Mouse (Mus musculus) monocyte, adult 2 months (primary cell): ENCODE results near the gene Tnfrsf8.
"Not testable (repeated sequence)": the region's sequence is repeated elsewhere in the genome, so short reads cannot be mapped to it uniquely, and the experiment has no call there.

Experiments
- DNase-seq, 2 experiments: peaks; one replicate each; pipeline ENCODE4 v3.0.0; 2022; ENCODE audit warnings: low spot score in 2 of 2, low read depth in 1 of 2

The Tnfrsf8 gene

DNA sequence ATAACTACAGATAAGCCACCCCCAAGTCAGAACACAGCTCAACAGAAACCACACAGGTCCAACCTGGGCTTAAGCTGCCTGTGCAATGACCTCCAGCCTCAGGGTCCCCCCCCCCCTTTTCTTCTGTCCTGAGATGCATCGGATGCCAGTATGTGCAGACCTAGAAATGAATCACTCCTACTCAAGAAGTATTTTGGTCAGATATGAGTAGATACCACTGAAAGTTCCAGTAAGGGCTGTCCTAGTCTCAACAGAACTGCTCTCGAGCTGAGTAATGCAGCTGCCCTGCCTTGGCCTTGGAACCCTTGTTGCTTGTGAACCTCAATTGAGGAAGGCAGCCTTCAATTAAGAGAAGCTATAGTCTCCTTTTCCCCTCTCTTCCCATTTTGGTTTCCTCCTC, 4.1 kb downstream of the Tnfrsf8 start:
- DNase-seq: no peak

DNA sequence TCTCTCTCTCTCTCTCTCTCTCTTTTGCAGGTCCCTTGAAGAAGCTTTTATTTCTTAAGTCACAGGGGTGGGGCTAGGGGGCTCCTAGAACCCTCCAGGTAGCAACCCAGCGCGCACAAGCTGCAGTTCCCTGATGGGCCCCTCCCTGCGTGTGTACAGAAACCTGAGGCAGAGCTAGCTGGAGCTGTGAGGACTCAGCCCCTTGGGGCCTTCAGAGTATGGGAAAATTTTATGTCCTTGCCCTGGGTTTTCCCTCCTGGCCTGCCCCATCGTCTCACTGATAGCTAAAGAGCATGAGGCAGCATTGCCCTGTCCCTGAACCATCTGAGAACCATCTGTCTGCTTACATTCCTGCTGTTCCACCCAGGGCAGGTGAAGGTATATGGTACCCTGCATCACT, 8.5 kb downstream of the Tnfrsf8 start:
- no peak for DNase-seq

DNA sequence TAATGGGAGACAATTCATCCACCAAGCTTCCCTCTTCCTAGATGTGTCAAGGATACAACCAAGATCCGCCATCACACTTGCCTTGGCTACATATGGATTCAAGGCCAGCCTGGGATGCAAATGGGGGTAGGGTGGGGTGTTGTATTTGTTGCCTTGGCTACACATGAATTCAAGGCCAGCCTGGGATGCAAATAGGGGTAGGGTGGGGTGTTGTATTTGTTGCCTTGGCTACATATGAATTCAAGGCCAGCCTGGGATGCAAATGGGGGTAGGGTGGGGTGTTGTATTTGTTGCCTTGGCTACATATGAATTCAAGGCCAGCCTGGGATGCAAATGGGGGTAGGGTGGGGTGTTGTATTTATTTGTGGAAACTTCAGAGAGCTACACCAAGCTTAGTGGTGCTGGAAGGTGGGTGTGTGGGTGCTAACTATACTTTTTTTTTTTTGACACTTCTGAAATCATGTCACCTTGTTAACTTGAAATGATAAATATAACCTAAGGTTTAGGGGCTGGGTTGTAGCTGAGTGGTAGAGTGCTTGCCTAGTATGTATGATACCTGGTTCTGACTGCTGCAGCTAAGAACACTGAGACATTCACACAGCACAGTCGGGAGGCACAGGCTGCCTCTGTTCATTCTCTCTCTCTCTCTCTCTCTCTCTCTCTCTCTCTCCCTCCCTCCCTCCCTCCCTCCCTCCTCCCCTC, 9.2 kb downstream of the Tnfrsf8 start:
- DNase-seq: not testable (repeated sequence)

DNA sequence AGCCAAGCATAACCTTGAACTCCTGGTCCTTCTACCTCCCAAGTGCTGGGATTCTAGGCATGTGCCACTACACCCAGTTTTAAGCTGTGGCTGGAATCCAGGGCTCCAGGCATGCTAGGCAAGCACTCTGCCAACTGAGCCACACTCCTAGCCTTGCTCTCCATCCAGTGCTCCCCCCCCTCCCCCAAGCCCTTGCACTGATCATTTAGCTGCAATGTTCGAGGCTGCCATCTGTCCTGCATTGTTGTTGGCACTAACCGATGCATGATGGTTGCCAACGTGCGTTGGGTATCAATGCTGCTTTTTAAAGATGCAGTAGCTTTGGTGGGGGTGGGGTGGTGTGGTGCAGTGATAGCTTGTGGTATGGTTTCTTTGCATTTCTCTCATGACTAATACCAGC, 10.9 kb downstream of the Tnfrsf8 start:
- DNase-seq: no peak

DNA sequence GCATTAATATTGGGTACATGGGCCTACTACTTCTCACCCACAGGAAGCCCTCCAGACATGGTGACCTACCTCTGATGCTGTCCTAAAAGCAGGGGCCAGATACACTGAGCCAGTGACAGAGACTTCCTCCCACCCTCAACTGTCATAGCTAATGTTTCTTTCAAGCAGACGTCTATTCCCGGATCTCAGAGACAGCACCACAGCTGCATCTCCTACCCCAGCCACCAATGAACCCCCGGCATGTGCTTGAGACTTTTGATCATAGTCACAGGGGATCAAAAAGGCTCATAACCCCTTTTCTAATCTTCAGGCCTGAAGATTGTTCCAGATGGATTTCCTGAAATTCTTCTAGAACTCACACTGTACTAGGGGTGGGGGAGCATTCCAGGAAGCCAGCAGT, 12.9 kb downstream of the Tnfrsf8 start:
- no peak for DNase-seq

DNA sequence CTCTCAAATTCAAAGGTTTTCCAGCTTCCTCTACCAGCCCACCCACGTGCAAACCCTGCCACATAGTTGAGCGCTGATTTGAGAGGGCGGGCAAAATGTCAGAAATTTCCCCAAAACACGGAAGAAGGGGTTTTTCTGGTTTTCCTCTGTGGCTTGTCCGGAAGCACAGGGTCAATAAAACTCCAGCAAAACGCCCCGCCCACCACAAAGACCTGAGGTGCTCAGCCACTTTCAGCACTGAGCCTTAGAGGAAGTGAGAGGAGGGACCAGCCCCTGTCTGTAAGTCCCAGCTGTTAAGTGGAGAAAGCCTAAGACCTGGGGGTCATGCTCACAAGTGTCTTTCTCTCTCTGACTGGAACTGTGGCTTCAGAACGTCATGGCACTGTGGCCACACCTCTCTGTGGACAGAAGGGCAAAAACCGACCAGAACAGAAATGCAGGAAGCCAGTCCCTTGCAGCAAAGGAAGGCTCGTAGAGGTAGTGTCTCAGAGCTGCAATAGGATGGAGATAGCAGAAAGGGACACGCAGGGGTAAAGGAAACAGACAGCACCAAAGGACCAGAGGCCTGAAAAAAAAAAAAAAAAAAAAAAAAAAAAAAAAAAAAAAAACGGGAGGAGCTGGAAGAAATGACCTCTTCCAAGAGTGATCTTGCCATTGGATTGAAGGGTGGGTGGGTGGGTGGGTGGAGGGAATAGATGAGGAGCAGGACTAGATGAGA, 14.6 kb downstream of the Tnfrsf8 start:
- peak; percentile 50 to 56 for DNase-seq

DNA sequence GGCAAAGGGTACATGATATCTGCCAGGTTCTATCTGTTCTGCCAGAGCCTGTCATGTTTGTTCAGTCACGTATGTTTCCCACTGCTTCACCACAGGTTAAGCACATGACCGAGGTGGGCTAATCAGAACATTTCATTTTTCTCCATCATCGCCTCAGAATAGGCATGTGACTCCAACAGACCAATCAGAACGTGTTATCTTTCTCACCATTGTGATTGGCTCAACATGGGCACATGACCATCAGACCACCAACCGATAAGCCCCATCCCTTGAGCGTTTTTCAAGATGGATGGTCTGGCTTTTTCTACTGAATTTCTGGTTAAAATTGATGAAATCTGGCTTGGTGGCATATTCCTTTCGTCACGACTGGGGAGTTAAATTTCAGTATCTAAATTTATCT, 15.6 kb downstream of the Tnfrsf8 start:
- DNase-seq: no peak

DNA sequence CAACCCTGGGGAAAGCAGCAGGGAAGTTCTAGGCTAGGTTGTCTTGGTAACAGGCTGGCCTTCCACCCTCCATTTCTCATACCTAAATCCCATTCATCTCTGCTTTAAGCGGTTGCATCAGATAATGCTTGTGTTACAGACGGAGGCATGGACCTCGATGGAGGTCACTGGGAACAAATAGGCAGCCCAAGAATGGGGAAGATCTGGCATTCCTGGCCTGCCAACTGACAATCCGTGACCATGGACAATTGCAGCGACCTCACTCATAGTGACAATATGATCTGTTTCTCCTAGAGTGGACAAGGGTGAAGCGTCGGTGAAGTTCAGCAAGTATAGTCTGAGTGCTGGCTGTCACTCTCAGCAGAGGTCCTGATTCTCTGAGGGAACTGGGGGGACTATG, 16.1 kb downstream of the Tnfrsf8 start:
- DNase-seq: no peak

DNA sequence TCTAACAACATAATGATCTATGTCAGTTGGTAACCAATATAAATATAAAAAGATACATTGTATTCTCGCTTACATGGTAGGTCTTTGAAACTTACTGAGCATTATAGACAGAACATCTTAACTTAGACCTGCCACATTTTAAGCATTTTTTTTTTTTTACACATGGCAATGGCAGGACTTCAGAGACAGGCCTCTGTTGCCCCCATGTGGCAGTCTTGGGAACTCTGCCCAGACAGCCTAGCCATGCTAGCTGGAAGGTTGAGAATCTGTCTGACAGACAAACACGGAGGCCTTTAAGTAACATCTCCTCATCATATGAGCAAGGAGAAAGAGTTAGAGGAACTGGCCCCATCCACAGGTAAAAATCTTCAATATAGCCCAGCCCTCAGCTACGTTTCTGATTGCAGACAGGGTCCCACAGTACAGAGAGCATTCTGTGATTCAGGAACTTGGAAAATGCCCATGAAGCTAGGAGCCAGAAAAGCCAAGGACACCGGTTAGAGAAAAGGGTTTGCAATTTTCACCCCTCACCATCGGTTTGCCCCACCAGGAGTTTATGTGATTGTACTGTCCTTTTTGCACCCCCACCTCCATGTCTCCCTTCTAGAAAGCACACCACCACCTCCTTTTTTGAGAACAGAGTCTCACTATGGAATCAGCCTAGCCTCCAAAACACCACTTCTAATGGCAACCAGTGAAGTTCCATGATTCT, 19.2 kb downstream of the Tnfrsf8 start:
- DNase-seq: peak in 1 of 2 experiments; percentile 57

DNA sequence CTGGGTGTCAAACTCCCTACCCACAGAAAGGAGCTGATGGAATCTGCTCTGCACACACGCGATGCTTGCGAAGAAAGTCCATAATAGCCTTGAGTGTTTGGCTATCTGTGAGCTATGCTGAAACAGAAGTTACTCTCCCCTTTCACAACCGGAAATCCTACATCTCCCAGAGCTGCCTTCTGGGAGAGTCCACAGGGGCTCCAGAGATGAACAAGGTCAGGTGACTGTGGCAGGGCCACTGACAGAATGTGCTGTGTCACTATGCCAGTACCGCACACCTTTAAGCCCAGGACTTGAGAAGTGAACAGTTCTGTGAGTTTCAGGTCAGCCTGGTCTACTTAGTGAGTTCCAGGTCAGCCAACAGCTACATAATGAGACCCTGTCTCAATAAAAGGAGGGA, 20.4 kb downstream of the Tnfrsf8 start:
- DNase-seq: no peak

DNA sequence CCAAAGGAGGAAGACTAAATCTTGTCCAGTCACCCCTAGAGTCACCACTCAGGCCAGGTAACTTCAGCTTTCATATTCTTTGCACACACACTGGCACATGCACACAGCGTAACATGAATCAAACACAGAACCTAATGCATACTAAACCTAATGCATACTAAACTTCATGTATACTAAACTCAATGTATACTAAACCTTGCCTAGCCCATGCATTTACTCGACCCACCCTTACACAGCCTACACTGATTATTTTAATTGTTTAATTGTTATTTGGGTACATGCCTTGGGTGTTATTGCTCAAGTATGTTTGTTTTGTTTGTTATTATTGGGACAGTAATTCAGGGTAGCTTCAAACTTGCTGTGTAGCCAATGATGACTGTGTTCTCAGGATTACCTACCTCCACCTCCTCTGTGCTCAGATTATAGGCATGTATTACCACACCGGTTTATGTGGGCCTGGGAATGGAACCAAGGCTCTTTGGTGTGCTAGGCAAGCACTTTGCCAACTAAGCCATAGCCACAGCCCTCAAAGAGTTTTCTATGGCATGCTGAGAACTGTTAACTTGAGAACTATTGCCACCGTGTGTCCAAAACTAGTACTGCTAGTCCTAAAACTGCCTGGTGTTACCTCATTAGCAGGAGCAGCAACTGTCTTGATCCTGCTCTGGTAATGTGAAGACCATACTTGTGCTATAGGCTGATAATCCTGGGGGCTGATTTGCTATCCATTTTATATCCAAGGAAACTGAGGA, 28.4 kb downstream of the Tnfrsf8 start:
- peak in 1 of 2 experiments; percentile 44 for DNase-seq

DNA sequence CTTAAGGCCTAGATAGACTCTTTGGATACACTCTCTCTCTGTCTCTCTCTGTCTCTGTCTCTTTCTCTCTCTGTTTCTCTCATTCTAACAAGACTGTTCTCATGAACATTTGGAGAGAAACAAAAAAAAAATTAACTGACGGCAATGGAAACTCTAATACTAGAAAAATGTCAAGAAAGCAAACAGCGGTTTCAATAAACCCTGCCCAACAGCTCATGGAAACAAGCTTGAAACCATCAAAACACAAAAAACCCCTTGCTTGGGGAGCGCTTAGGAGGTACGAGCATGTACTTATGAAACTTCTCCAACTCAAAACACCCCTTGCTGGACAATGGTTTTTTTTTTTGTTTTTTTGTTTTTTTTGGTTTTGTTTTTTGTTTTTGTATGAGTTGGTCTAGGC, 30.3 kb downstream of the Tnfrsf8 start:
- DNase-seq: no peak

DNA sequence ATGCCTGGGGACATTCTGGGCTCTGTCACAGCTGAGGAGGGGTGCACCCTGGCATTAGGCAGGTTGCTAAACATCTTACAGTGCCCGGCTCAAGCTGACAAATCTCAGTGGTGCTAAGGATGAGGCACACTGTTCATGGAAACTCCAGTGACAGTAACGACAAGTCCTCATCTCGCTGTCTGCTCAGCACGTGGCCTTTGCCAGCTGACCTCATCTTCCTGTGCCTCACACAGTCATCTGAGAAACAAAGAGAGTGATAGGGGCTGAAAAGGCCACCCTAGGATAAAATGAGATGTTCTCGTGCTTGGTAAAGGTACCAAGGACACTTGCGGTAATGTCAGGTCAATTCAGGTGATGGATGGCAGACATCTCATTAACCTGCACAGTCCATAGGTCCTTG, 31.5 kb downstream of the Tnfrsf8 start:
- no peak for DNase-seq

DNA sequence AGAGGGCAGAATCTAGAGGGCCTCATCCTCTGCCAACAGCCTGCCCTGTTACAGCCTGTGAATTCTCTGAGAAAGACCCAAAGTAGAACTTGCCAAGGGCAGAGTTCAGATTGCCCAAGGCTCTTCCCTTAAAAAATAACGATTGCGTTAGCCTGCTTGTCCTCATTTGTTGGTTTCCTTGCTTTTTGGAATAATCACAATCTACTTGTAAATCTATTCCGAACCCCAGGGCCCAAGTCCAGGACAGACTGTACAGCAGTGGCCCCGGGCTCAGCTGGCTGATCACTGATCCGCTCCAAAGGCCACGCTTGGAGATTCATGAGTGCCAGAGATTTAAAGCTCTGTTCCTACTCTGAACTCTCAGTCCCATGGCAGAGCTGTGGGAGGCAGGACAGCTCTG, 34.0 kb downstream of the Tnfrsf8 start:
- no peak for DNase-seq

DNA sequence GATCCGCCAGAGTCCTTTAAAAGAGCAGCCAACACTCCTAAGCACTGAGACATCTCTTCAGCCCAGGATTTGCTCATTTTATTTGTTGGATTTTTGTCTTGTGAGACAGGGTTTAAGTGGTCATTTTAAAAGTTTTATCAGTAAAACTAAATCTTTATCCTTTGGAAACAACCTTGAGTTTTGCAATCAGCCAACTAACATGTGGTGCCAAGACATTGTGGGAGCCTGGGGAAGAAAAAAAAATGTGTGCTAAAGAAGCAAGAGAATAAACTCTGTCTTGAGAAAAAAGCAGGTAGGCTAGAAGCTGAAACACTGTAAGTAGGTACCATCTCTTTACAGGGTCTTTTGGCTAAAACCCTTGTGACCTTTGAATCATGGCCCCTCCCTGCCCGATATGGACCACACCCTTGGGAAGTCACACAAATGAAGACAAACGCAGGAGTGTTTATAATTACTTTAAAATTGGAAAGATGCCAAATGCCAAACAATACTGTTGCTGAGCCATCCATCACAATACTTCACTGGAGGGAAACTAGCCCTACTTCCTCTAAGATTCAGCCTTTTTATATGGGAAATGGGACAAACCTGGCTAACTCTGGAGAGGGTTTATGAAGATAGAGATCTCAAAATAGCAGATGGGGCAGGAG, 36.1 kb downstream of the Tnfrsf8 start:
- no peak for DNase-seq

DNA sequence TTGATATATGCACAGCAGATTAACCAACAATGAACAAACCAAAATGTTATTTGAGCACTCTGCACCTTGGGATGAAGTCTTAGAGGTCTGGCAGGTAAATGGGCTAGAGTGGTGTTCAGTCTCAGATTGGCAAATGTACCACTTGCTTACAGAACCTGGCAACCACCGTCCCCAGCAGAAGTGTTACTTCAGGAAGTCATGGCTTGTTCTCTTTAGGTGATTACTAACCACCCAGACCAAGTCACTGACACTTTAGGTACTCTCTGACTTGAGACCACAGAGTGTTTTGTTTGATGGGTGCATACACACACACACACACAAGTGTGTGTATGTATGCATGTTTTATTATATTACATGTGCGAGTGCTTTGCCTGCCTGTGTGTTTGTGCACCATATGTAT, 36.7 kb downstream of the Tnfrsf8 start:
- no peak for DNase-seq

DNA sequence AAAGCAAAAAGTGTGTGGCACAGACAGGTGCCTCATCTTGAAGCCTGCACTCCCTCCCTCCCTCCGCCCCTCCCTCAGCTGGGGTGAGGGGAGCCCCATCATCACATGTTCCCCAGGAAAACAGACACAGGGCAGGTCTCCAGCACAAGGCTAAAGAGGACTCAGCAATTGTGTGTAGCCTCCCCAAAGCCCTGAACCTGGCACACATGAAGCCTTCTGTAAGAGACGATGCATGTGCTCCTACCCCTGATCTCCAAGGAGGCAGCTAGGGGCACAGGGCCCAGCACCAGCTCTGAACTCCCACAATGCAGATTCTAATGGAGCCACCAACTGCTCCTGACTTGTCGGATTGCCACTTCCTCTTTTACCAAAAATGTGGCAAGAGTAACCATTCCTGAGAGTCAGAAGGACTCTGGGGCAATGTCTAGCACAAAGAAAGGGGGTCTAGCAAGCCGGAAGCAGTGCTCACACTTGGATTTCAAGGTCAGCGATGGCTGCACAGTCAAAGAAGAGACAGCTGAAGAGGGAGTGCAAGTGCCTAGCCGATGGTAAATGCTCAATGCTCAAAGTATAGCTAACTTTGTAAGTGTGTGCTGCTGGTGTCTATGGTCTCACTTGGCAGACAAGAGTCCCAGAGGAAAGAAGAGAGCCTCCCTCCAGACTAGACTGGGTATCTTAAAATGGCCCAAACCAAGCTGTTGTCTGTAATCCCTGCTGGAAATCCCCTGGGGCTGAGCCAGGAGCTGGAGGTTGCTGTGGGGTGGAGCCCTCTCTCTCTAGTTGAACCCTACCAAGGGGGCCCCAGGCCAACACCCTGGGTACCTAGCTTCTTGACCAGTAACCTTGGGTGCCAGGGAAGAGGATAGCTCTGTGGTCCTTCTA, 38.4 kb downstream of the Tnfrsf8 start:
- peak in 1 of 2 experiments; percentile 49 for DNase-seq

DNA sequence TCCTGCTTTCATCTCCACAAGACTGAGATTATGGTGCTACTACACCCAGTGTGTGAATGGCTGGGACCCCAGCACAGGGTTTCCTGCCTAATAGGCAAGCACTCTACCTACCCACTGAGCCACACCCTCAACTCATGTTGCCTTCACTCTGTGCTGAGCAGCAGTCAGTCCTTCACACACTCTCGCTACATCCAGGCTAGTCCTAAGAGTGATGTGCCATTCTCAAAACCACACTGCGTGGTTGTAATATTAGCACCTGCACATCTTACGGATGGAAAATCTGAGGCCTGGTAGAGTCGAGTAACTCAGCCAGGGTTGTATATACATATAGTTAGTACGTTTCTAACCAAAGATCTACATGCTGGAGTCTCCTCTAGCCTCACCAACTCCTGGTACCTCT, 40.1 kb downstream of the Tnfrsf8 start:
- no peak for DNase-seq

DNA sequence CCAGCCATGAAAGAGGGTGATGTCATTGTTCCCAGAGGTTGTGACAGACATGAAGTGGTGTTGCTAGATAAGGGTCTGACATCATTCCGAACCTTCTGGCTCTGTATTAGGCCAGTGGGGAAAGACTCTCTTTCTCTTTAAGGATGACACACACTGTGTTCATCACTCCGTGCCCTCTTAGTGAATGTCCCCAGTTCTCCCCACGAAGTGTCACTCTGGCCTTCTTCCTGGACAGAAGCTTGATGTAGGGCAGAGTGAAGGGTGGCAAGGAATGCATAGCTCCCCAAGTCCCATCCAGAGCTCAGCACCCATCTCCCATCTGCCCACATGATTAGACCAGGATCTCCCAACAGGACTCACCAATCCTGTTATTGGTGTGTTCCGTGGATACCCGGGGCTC, 41.0 kb downstream of the Tnfrsf8 start:
- DNase-seq: no peak

DNA sequence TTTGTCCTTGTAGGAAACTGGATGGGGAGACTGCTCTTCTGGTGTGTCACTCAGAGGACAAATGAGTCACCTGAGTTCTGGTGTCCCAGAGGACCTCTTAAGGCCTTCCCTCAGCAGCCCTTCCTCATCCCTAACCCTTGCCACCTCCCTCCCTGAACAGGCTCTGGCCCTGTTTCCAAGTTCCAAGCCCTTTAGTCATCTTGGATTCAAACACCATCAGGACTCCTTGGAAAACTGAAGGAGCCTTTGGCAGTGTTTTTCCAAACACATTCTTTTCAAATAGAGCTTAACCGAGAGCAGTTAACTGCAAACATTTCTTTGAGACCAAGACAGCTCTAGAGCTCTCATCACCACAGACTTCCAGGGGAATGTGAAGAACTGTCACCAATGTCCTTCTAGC, 42.2 kb downstream of the Tnfrsf8 start:
- DNase-seq: no peak
